25 mouse cellular contexts compared by ENCODE assay signal in the genomic region with DNA sequence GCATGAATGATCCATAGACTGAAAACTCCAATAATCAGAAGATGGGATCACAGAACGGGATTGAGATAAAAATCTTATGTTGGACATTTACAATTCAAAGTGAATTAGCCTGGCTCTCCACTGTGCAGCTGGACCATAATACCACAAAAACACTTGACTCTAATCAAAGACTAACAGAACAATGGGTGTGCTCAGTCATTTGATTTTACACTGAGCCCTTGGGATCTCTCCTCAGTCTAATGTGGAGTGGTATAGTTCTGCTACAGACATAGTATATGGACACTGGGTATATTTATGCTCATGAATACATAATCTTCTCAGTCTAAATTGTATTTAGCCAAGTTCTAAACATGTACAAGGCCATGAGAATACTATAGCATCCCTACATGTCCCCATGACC.
DNase-seq lines count a peak whose midpoint lies in the region; ATAC-seq and TF ChIP-seq lines count a peak whose summit lies in the region.
"Had no signal": no experiment of that assay in that cellular context is flagged by ENCODE, and none has a peak within 500 bp of the region (broad histone marks: within the 10 kb centered on the region; RNA-seq: fewer than 3 reads in every experiment).

No protein-coding gene starts in this region.

- H3K27me3 ChIP-seq in forebrain, embryonic 12.5 days = no peaks in the 10 kb centered on the region
- H3K27me3 ChIP-seq in forebrain, embryonic 15.5 days = no peaks in the 10 kb centered on the region
- H3K27me3 ChIP-seq in hindbrain, embryonic 11.5 days (ENCODE audit: control insufficient read depth, insufficient read depth, low read length) = no peaks in the 10 kb centered on the region
- no peaks in the 10 kb centered on the region for H3K27me3 ChIP-seq in hindbrain, postnatal 0 days (ENCODE audit: insufficient read depth, low read length)
- no peaks in the 10 kb centered on the region for H3K27me3 ChIP-seq in midbrain, embryonic 12.5 days
- H3K27me3 ChIP-seq in midbrain, embryonic 10.5 days (ENCODE audit: low read depth, poor library complexity, severe bottlenecking) = no peaks in the 10 kb centered on the region
- H3K27me3 ChIP-seq in neural tube, embryonic 12.5 days (replicated peaks) = no peaks in the 10 kb centered on the region
- no peaks in the 10 kb centered on the region for H3K27me3 ChIP-seq in neural tube, embryonic 15.5 days (replicated peaks)
- H3K27me3 ChIP-seq: CH12.LX; heart, embryonic 13.5 days had no signal

- no peaks in the 10 kb centered on the region for H3K9me3 ChIP-seq in forebrain, embryonic 12.5 days
- no peaks in the 10 kb centered on the region for H3K9me3 ChIP-seq in forebrain, embryonic 15.5 days
- no peaks in the 10 kb centered on the region for H3K9me3 ChIP-seq in hindbrain, embryonic 11.5 days (ENCODE audit: control insufficient read depth, low read length)
- no peaks in the 10 kb centered on the region for H3K9me3 ChIP-seq in hindbrain, postnatal 0 days (ENCODE audit: low read length)
- no peaks in the 10 kb centered on the region for H3K9me3 ChIP-seq in midbrain, embryonic 12.5 days
- no peaks in the 10 kb centered on the region for H3K9me3 ChIP-seq in midbrain, embryonic 10.5 days (replicated peaks)
- H3K9me3 ChIP-seq in neural tube, embryonic 12.5 days = no peaks in the 10 kb centered on the region
- H3K9me3 ChIP-seq in neural tube, embryonic 15.5 days (replicated peaks) = no peaks in the 10 kb centered on the region
- H3K9me3 ChIP-seq: G1E; heart, embryonic 10.5 days; heart, embryonic 13.5 days had no signal

- no peaks in the 10 kb centered on the region for H3K4me1 ChIP-seq in forebrain, embryonic 12.5 days
- H3K4me1 ChIP-seq in forebrain, embryonic 15.5 days = no peaks in the 10 kb centered on the region
- H3K4me1 ChIP-seq in hindbrain, embryonic 11.5 days (replicated peaks; ENCODE audit: control insufficient read depth, insufficient read depth, low read length) = no peaks in the 10 kb centered on the region
- H3K4me1 ChIP-seq in hindbrain, postnatal 0 days (ENCODE audit: insufficient read depth, low read length) = no peaks in the 10 kb centered on the region
- H3K4me1 ChIP-seq in midbrain, embryonic 12.5 days = no peaks in the 10 kb centered on the region
- peaks cover 8% of the 10 kb centered on the region; the same call in 1 of the 2 replicates for H3K4me1 ChIP-seq in midbrain, embryonic 10.5 days
- H3K4me1 ChIP-seq in neural tube, embryonic 12.5 days = no peaks in the 10 kb centered on the region
- H3K4me1 ChIP-seq in neural tube, embryonic 15.5 days = no peaks in the 10 kb centered on the region
- H3K4me1 ChIP-seq: heart, embryonic 10.5 days; heart, embryonic 13.5 days had no signal

- no peak for DNase-seq in hindbrain, embryonic 11.5 days (ENCODE audit: low spot score)
- no peak for DNase-seq in hindbrain, postnatal 0 days (ENCODE audit: low spot score)
- DNase-seq in midbrain, embryonic 10.5 days (ENCODE audit: low spot score) = no peak
- DNase-seq: adrenal gland, postnatal 10 days; adrenal gland, postnatal 36 days; B cell, adult 2 months; cerebellum, adult 18-20 months; cerebellum, adult 9-10 months; cerebellum, postnatal 14 days; gastrocnemius, postnatal 25 days; heart, adult 2 months; heart, postnatal 14 days; heart, postnatal 4 days had no signal

- H3K36me3 ChIP-seq in forebrain, embryonic 12.5 days (replicated peaks) = no peaks in the 10 kb centered on the region
- no peaks in the 10 kb centered on the region for H3K36me3 ChIP-seq in forebrain, embryonic 15.5 days
- no peaks in the 10 kb centered on the region for H3K36me3 ChIP-seq in hindbrain, embryonic 11.5 days (ENCODE audit: control insufficient read depth, insufficient read depth, low read length)
- H3K36me3 ChIP-seq in hindbrain, postnatal 0 days (ENCODE audit: insufficient read depth, low read length) = no peaks in the 10 kb centered on the region
- H3K36me3 ChIP-seq in midbrain, embryonic 12.5 days = no peaks in the 10 kb centered on the region
- no peaks in the 10 kb centered on the region for H3K36me3 ChIP-seq in midbrain, embryonic 10.5 days
- H3K36me3 ChIP-seq in neural tube, embryonic 12.5 days = no peaks in the 10 kb centered on the region
- H3K36me3 ChIP-seq in neural tube, embryonic 15.5 days = no peaks in the 10 kb centered on the region
- H3K36me3 ChIP-seq: G1E; heart, embryonic 10.5 days; heart, embryonic 13.5 days had no signal

- H3K9ac ChIP-seq in forebrain, embryonic 12.5 days = no peak overlapping the region
- H3K9ac ChIP-seq in forebrain, embryonic 15.5 days (replicated peaks) = no peak overlapping the region
- no peak overlapping the region for H3K9ac ChIP-seq in hindbrain, embryonic 11.5 days (ENCODE audit: low read depth, low read length)
- no peak overlapping the region for H3K9ac ChIP-seq in hindbrain, postnatal 0 days (replicated peaks; ENCODE audit: low read length)
- no peak overlapping the region for H3K9ac ChIP-seq in midbrain, embryonic 12.5 days (replicated peaks)
- no peak overlapping the region for H3K9ac ChIP-seq in neural tube, embryonic 12.5 days
- H3K9ac ChIP-seq in neural tube, embryonic 15.5 days (replicated peaks) = no peak overlapping the region
- H3K9ac ChIP-seq: heart, embryonic 13.5 days; hindbrain, embryonic 14.5 days had no signal

- TF ChIP-seq CTCF in hindbrain, postnatal 0 days (IDR thresholded peaks at IDR 0.05; ENCODE audit: low read depth) = no peak

- 0 out of 2 replicates have a peak, but pooled peaks have one; percentile 17 for ATAC-seq in forebrain, embryonic 12.5 days (ENCODE audit: low FRiP score)
- no peak for ATAC-seq in forebrain, embryonic 15.5 days (replicated peaks)
- ATAC-seq in hindbrain, embryonic 11.5 days (ENCODE audit: low FRiP score) = peak; percentile 54
- no peak for ATAC-seq in hindbrain, postnatal 0 days
- ATAC-seq in midbrain, embryonic 12.5 days (ENCODE audit: low FRiP score, low read depth) = peak; percentile 73
- peak; percentile 48 for ATAC-seq in neural tube, embryonic 12.5 days (ENCODE audit: low FRiP score, low read depth)
- no peak; the same call in 1 of the 2 replicates for ATAC-seq in neural tube, embryonic 15.5 days (ENCODE audit: low FRiP score)
- ATAC-seq: intestine, postnatal 0 days; Patski had no signal

- no peak overlapping the region for H3K27ac ChIP-seq in forebrain, embryonic 12.5 days
- no peak overlapping the region for H3K27ac ChIP-seq in forebrain, embryonic 15.5 days (replicated peaks)
- no peak overlapping the region for H3K27ac ChIP-seq in hindbrain, embryonic 11.5 days (ENCODE audit: low read depth, low read length)
- no peak overlapping the region for H3K27ac ChIP-seq in hindbrain, postnatal 0 days
- H3K27ac ChIP-seq in midbrain, embryonic 12.5 days (replicated peaks) = no peak overlapping the region
- H3K27ac ChIP-seq in midbrain, embryonic 10.5 days (replicated peaks) = no peak overlapping the region
- no peak overlapping the region for H3K27ac ChIP-seq in neural tube, embryonic 12.5 days
- H3K27ac ChIP-seq in neural tube, embryonic 15.5 days (replicated peaks) = no peak overlapping the region
- H3K27ac ChIP-seq: heart, adult 2 months; heart, embryonic 10.5 days; heart, embryonic 13.5 days; hindbrain, embryonic 14.5 days had no signal

- WGBS in forebrain, embryonic 12.5 days = 32% methylated on average over 1 of the region's 1 CpGs
- WGBS in forebrain, embryonic 15.5 days = 52% methylated on average over 1 of the region's 1 CpGs
- 78% methylated on average over 1 of the region's 1 CpGs for WGBS in hindbrain, embryonic 11.5 days
- 73% methylated on average over 1 of the region's 1 CpGs for WGBS in hindbrain, postnatal 0 days
- 38% methylated on average over 1 of the region's 1 CpGs for WGBS in midbrain, embryonic 12.5 days
- WGBS in midbrain, embryonic 10.5 days = 65% methylated on average over 1 of the region's 1 CpGs
- WGBS in neural tube, embryonic 12.5 days = 73% methylated on average over 1 of the region's 1 CpGs
- 31% methylated on average over 1 of the region's 1 CpGs for WGBS in neural tube, embryonic 15.5 days

- no peak overlapping the region for H3K4me2 ChIP-seq in forebrain, embryonic 12.5 days
- no peak overlapping the region for H3K4me2 ChIP-seq in forebrain, embryonic 15.5 days (replicated peaks)
- H3K4me2 ChIP-seq in hindbrain, embryonic 11.5 days (replicated peaks; ENCODE audit: low read depth, low read length) = no peak overlapping the region
- no peak overlapping the region for H3K4me2 ChIP-seq in hindbrain, postnatal 0 days (ENCODE audit: low read depth, low read length)
- no peak overlapping the region for H3K4me2 ChIP-seq in midbrain, embryonic 12.5 days (replicated peaks)
- no peak overlapping the region for H3K4me2 ChIP-seq in neural tube, embryonic 12.5 days (replicated peaks)
- H3K4me2 ChIP-seq in neural tube, embryonic 15.5 days = no peak overlapping the region
- H3K4me2 ChIP-seq: heart, embryonic 13.5 days; hindbrain, embryonic 14.5 days had no signal

- H3K4me3 ChIP-seq in forebrain, embryonic 12.5 days (replicated peaks) = no peak overlapping the region
- no peak overlapping the region for H3K4me3 ChIP-seq in forebrain, embryonic 15.5 days
- no peak overlapping the region for H3K4me3 ChIP-seq in hindbrain, embryonic 11.5 days (ENCODE audit: low read depth, low read length)
- no peak overlapping the region for H3K4me3 ChIP-seq in hindbrain, postnatal 0 days (ENCODE audit: low read length)
- no peak overlapping the region for H3K4me3 ChIP-seq in midbrain, embryonic 12.5 days
- H3K4me3 ChIP-seq in midbrain, embryonic 10.5 days = no peak overlapping the region
- no peak overlapping the region for H3K4me3 ChIP-seq in neural tube, embryonic 12.5 days
- H3K4me3 ChIP-seq in neural tube, embryonic 15.5 days (replicated peaks) = no peak overlapping the region
- H3K4me3 ChIP-seq: heart, adult 2 months; heart, embryonic 10.5 days; heart, embryonic 13.5 days had no signal

Comparison
In these comparisons a context has a peak if more than half of its experiments do, and no peak if none do; other contexts are left out.
1. ATAC-seq: peak in forebrain, embryonic 12.5 days (single experiment), hindbrain, embryonic 11.5 days (single experiment), midbrain, embryonic 12.5 days (single experiment) and neural tube, embryonic 12.5 days (single experiment); none in forebrain, embryonic 15.5 days (single experiment), hindbrain, postnatal 0 days (single experiment) and neural tube, embryonic 15.5 days (single experiment).